Mouse (Mus musculus) hindlimb bud, embryonic 11.5 days (tissue): ENCODE measurements around the gene Olfr870.
"Not testable (repeated sequence)": the region's sequence is repeated elsewhere in the genome, so short reads cannot be mapped to it uniquely, and the experiment has no call there.

Source experiments
- DNase-seq: peaks from one replicate; pipeline ENCODE4 v3.0.0-alpha.2; 2012; ENCODE audit warnings: low read depth, low spot score; ENCODE audit errors: extremely low spot score

Olfr870 gene

DNA sequence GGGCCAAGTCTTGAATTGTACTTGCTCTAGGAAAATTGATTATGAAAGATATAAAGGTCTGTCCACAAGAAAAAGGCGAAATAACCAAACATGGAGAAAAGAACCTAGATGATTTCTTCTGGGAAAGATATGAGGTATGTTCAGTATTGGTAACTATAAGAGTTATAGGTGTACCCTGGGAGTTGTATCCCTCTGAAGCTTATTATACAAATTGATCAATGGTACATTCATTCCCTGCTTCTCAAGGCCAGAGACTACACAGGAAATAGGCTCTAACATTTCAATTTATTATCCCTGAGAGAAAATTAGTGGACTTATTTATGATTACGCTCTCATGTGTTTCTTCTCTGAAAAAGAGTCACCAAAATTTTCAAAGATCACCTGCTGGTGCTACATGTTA, at the start of gene Olfr870:
Olfr870 (minus strand) TSS at position 101 of the 400 bp plus-strand sequence.
- no peak for DNase-seq

DNA sequence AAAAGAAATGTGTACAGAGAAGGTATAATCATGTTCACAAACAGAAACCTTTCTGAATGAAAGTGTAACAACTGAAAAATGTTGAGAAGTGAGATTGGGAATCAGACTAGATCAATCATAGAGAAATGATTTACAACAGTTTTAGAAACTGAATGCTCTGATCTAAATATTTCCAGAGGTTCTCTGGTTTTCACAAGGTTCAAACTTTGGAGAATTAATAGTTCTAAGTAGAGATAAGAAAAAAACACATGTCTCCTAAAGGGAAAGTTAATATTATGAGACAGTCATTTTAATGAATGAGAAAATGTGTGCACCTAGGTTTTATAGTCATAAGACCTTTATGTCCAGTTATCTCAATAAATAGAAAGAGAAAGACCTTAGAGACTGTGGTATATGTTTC, 38.0 kb upstream of the Olfr870 start, which contains the start of gene Olfr871:
Olfr871 (plus strand) TSS at position 301 of the 400 bp plus-strand sequence.
- DNase-seq = no peak

DNA sequence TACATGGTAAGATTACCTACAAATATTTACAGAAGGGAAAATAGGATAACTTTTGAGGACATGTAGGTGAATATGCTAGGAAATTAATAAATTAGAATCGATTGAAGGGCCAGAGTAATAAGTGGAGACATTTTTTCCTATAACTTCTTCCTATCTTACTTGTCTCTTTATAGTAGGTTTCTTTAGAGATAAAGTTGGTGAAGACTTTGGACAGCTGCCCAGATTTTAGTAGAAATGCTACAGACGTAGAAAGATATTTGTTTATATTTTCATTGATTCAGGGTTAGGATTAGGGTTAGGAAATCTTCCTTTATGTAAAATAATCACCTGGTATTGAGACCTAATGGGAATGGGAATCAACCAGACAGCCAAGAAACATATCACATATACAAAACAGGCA, 37.6 kb upstream of the Olfr870 start:
- no peak for DNase-seq

DNA sequence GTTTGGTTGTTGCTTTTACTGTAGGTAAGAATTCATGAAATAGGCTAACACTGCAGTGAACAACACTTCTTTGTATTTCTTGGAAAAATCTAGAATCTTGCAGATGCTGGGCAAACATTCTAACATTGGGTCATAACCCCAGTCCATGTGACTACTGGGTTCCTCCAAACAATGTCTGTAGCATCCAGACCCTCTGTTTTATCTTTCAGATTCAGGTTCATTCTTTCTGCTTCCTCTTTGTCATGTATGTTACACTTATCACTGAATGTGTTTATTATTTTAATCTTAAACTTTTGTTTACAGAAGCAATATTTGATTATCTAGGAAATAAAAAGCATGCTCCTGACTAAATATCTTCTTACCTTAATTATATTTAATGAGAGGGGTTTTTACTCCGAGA, 37.0 kb upstream of the Olfr870 start:
- no peak for DNase-seq

DNA sequence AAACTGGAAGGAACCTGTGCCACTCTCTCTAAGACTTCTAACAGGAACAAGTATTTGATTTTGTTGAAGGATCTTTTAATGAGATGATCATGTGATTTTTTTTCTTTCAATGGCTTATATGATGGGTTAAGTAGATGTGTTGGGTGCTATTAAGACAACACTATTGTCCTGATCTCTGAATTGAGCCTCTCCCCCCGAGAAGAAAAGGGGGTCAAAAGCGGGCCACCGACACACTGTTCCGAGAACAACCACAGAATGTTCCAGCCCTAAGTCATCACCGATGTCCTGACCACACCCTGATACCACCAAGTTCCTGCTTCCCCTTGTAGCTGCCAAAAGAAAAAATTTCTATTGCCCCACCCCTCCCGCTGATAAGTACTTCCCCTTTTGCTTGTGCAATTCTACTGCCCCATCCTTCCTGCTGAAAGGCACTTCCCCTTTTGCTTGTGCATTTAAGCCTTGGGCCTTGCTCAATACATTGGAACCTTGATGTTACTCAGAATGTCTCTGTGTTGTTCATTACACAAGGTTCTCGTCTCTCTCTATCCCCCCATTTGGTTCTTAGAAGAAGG, 29.6 kb upstream of the Olfr870 start:
- not testable (repeated sequence) for DNase-seq

DNA sequence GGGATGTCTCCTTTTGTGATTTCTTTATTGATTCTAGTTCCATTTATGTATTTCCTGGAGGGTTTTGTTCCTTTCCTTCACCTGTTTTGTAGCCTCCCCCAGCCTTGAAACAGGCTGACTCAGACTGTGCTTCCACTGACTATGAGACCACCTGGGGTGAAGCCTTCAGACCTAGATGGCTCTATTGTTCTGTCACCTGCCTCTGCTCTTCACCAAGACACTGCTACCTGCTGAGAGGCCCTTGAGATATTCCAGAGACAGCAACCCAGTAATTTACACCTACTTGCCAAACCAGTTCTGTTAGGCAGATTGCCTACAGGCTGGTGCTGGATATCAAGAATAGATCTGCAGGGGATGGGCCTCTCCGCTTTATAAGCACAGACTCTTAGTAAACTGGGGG, 28.3 kb upstream of the Olfr870 start:
- DNase-seq = no peak

DNA sequence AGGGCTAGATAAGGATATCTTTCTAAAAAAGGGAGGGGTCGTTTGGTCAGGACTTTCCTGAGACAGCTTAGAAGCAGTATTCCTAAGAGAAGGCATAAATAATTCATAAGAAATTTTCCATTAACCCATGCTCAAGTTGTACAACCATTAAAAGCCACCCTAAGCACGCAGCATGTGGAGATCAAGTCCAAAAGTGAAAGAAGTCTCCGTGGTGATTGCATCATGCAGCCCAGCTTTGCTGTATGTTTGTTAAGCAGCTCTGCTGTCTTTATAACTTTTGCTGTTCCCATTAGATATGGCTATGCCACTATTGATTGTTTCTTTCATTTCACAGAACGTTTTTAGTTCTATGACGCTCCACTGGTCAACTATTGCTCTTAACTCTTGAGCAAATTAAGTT, 5.6 kb upstream of the Olfr870 start:
- no peak for DNase-seq

DNA sequence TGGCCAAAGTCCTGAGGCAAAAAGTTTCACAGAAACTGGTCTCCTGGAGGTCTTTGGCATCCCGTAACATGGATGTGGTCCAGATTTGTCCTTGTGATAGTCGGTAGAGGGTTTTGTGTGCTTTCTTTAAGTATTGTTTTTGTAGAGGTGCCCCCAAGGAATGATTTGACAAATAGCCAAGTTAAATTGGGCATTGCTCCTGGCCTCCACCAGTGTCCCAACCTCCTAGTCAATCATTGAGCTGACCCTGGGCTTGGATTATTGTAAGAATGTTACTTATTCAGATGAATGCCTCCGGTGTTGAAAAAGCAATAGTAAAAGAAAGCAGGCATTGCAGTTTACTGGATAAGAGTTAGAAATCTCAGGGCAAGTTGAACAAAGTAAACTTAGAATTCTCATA, 24.2 kb downstream of the Olfr870 start:
- DNase-seq = no peak

DNA sequence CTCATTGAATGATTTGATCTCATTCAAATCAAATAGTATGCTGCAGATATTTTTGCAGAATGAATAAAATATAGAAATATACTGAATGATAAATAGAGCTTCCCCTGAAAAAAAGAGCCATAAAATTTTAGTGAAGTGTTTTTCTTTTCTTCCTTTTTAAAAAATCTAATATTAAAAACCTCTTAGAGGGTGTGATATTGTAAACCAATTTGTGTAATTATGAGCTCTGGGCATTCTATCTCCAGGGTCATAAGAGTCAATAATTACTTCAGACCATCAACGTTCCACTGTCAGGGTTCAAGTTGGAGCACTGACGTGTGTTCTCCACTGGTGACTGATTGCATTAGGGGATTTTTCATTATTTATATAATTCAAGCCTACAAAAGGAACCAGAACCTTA, 45.1 kb downstream of the Olfr870 start, which contains the start of gene Olfr869:
Olfr869 (plus strand) TSS at position 301 of the 400 bp plus-strand sequence.
- no peak for DNase-seq
